In genomic region chr17:80683821-80684576, GRCm38 (mm10) we compare ENCODE assay signal across 8 mouse cellular contexts. TPM values are rescaled to one million over a fixed set of nuclear protein-coding genes. Genes with fewer than 3 reads are reported as not detected.
DNase-seq lines count a peak whose midpoint lies in the region; ATAC-seq and TF ChIP-seq lines count a peak whose summit lies in the region.

No protein-coding gene starts in this region.

- ATAC-seq in megakaryocyte progenitor cell, adult 5-6 weeks (replicated peaks; ENCODE audit: poor library complexity): peak; percentile 66

- no peak overlapping the region for H3K4me3 ChIP-seq in embryonic fibroblast, embryonic 13.5 days (ENCODE audit: insufficient read depth, low read length)

- TF ChIP-seq POLR2A in embryonic fibroblast, embryonic 13.5 days (IDR thresholded peaks at IDR 0.05; ENCODE audit: low read depth, low read length): no peak

- peaks cover 3% of the 10 kb centered on the region for H3K4me1 ChIP-seq in embryonic fibroblast, embryonic 13.5 days (ENCODE audit: control insufficient read depth, insufficient read depth, low read length)

- H3K27ac ChIP-seq in embryonic fibroblast, embryonic 13.5 days (ENCODE audit: insufficient read depth, low read length): 0 out of 2 replicates have a peak overlapping the region, but pooled peaks have one; percentile 4

- peak; percentile 66 to 67 for DNase-seq in cerebellum, postnatal 10 days
- no peak for DNase-seq in cerebellum, adult 11-12 months
- peak; percentile 48 for DNase-seq in ES-CJ7 (ENCODE audit: low read depth, low spot score)
- DNase-seq in kidney, adult 8-10 months: peak; percentile 62 to 65
- DNase-seq in layer of hippocampus, adult 18-20 months (ENCODE audit: low spot score in 2 of 2): no peak
- no peak for DNase-seq in right cerebral cortex, postnatal 36 days (ENCODE audit: low spot score in 2 of 2)

- TF ChIP-seq CTCF in embryonic fibroblast, embryonic 13.5 days (IDR thresholded peaks at IDR 0.05; ENCODE audit: borderline replicate concordance, insufficient read depth, low read length): no peak

RNA-seq across cellular contexts. Expression of gene Map4k3, which starts 44.3 kb away (rescaled TPM):
- 99.4 and 100 TPM in 2 replicates for polyA plus RNA-seq in embryonic fibroblast, embryonic 13.5 days (2011; ENCODE audit: insufficient read length, low read depth, missing spikeins)
- 8.4 and 10.0 TPM in 2 replicates for total RNA-seq in megakaryocyte progenitor cell, adult 5-6 weeks (2015)
- total RNA-seq in megakaryocyte progenitor cell, adult 5-6 weeks (2017): 8.0 and 8.7 TPM in 2 replicates
- 10 to 100 TPM; 87.2 to 94.3 TPM for total RNA-seq in layer of hippocampus, adult 18-20 months (2021)

Comparison
In these comparisons a context has a peak if more than half of its experiments do, and no peak if none do; other contexts are left out.
1. DNase-seq: peak in cerebellum, postnatal 10 days (2 of 2), ES-CJ7 (single experiment) and kidney, adult 8-10 months (2 of 2); none in cerebellum, adult 11-12 months (single experiment), layer of hippocampus, adult 18-20 months (0 of 2) and right cerebral cortex, postnatal 36 days (0 of 2).
2. RNA of gene Map4k3, which starts 44.3 kb away (total RNA-seq): 87.2 to 94.3 TPM in layer of hippocampus, adult 18-20 months; 8.0 to 10.0 TPM in megakaryocyte progenitor cell, adult 5-6 weeks; every median in the first group is over 4 times any median in the second.